Mouse (Mus musculus) brain, adult 10 weeks (tissue): Measurements from ENCODE around the gene Ccdc146. TPM values are rescaled to one million over a fixed set of nuclear protein-coding genes. Genes with fewer than 3 reads are reported as not detected.

Source experiments
- polyA plus RNA-seq: library from polyadenylated mRNA; stranded (reverse); fragments of 350-450 nt; fragmentation: Illumina TruSeq; extraction: RNeasy Lipid Tissue Mini Kit (QIAGEN cat#74804); gene quantifications from one replicate; pipeline ENCODE4 v1.2.3, GENCODE M21; 2015; ENCODE audit warnings: low read depth, low replicate concordance

The Ccdc146 gene
- 1.8 TPM for polyA plus RNA-seq

DNA sequence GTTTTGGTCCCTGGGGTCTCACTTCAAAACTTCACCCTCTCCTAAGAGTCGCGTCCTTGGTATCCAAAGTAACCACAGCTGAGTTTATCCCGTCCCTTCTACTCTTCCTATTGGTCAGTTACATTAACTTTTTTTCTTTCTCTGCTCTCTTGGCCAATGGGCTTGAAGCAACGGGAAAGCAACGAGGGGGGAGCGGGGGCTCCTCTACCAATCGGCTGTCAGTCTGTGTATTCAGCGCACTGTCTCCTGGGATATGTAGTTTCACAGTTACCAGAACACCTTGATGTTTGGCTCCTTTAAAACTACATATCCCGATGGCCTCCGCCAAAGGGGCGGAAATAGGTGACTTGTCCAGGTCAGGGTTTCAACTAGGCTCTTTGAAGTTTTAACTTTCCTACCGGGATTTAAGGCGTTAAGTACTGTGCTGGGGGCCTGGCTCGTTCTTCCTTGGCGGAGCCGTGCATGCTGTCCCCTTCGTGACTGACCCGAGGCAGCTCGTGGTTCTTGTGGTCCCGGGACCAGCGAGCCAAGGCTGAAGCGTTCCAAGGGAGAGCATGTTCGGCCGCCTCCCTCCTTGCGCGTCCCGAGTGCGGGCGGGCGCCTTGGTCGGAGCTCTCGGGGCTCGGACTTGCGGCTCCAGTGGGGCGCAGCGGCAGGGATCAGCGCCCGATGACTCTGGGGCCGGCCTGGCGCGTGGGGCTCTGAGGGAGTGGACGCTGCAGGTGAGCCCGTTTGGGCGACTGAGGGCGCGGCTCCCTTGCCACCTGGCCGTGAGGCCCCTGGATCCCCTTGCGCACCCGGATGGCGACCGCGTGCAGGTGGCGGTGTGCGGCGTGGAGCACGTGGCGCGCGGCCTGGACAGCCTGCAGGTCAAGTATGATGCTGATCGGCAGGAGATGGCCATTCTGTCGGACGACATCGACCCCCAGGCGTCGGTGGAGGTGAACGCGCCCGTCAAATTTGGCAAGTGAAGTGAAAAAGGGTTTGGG, at the start of gene Ccdc146, which contains the start of gene Fam185a:
Gene Ccdc146 (minus strand): TSS at position 64 of the 989 bp plus-strand sequence.
Gene Fam185a (plus strand): TSS at position 345 of the 989 bp plus-strand sequence.

DNA sequence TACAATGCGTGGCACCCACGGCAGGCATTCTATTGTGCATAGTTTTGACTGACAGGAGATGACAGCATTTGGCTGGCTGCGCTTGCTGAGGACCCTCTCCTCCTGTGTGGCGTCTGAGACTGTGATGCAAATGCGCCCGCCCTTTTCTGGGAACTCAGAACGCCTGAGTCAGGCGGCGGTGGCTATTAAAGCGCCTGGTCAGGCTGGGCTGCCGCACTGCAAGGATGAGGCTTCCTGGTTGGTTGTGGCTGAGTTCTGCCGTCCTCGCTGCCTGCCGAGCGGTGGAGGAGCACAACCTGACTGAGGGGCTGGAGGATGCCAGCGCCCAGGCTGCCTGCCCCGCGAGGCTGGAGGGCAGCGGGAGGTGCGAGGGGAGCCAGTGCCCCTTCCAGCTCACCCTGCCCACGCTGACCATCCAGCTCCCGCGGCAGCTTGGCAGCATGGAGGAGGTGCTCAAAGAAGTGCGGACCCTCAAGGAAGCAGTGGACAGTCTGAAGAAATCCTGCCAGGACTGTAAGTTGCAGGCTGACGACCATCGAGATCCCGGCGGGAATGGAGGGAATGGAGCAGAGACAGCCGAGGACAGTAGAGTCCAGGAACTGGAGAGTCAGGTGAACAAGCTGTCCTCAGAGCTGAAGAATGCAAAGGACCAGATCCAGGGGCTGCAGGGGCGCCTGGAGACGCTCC, 51.8 kb downstream of the Ccdc146 start, which contains the start of gene Fgl2:
Gene Fgl2 (plus strand): TSS at position 150 of the 687 bp plus-strand sequence.

Other genes with a start within 250 kb of the Ccdc146 start
- 5.1 TPM for gene Gsap, start 238.4 kb downstream of the Ccdc146 start, polyA plus RNA-seq
- gene Fgl2, start 52.0 kb downstream of the Ccdc146 start, polyA plus RNA-seq: 1.7 TPM
- gene Fam185a, start 281 bp upstream of the Ccdc146 start, polyA plus RNA-seq: 14.1 TPM
- not detected for gene Lrrc17, start 118.9 kb upstream of the Ccdc146 start, polyA plus RNA-seq
- 0.34 TPM for gene Fbxl13, start 221.0 kb upstream of the Ccdc146 start, polyA plus RNA-seq
- 22.8 TPM for gene Armc10, start 221.1 kb upstream of the Ccdc146 start, polyA plus RNA-seq